Mouse (Mus musculus) C2C12 (cell line): ENCODE data around the gene 1700028K03Rik. TPM values are rescaled to one million over a fixed set of nuclear protein-coding genes. Genes with fewer than 3 reads are reported as not detected.

Experiments used
- H3K27me3 ChIP-seq: one replicate; pipeline ENCODE4 v1.6.1; 2011; ENCODE audit not compliant: control insufficient read depth, insufficient read depth, insufficient read length
- H3K36me3 ChIP-seq: one replicate; pipeline ENCODE4 v1.6.1; 2011; ENCODE audit not compliant: control insufficient read depth, insufficient read depth
- H3K4me3 ChIP-seq: one replicate; pipeline ENCODE4 v1.5.1; 2011; ENCODE audit warnings: mild to moderate bottlenecking, control low read depth; ENCODE audit not compliant: poor library complexity, insufficient read depth, severe bottlenecking
- H3K79me2 ChIP-seq: one replicate; pipeline ENCODE4 v1.6.1; 2011; ENCODE audit not compliant: control insufficient read depth, insufficient read depth
- H3K79me3 ChIP-seq: one replicate; pipeline ENCODE4 v1.6.1; 2011; ENCODE audit warnings: low read depth, control low read depth
- H3ac ChIP-seq: one replicate; pipeline ENCODE3; 2011; ENCODE audit warnings: low read depth; ENCODE audit not compliant: control insufficient read depth, insufficient read length
- CEBPB ChIP-seq: IDR thresholded peaks from one replicate; pipeline ENCODE4 v1.6.1; 2011; ENCODE audit warnings: low read depth, mild to moderate bottlenecking, control low read depth, moderate library complexity
- CTCF ChIP-seq: IDR thresholded peaks from one replicate; pipeline ENCODE4 v1.5.1; 2011; ENCODE audit not compliant: control insufficient read depth, insufficient read depth, insufficient read length
- FOSL1 ChIP-seq: IDR thresholded peaks from one replicate; pipeline ENCODE4 v1.8.0; 2011; ENCODE audit warnings: mild to moderate bottlenecking, low read length; ENCODE audit not compliant: poor library complexity, insufficient read depth, severe bottlenecking
- MAX ChIP-seq: IDR thresholded peaks from one replicate; pipeline ENCODE4 v1.6.1; 2011; ENCODE audit warnings: mild to moderate bottlenecking, control low read depth
- MYOD1 ChIP-seq: IDR thresholded peaks from one replicate; pipeline ENCODE4 v1.6.1; 2011; ENCODE audit warnings: low read depth; ENCODE audit not compliant: control insufficient read depth, insufficient read length
- MYOG ChIP-seq: IDR thresholded peaks from one replicate; pipeline ENCODE4 v1.6.1; 2011; ENCODE audit not compliant: control insufficient read depth, insufficient read length; ENCODE audit errors: extremely low read depth
- USF1 ChIP-seq: IDR thresholded peaks from one replicate; pipeline ENCODE4 v1.6.1; 2011; ENCODE audit warnings: low read depth, mild to moderate bottlenecking, control low read depth, moderate library complexity
- long read RNA-seq, 2 experiments: library from polyadenylated mRNA; unstranded; transcript quantifications; one replicate each; pipeline ENCODE4 v2.0.0; 2019 to 2020
- polyA plus RNA-seq: library from polyadenylated mRNA; unstranded; fragments of >200 nt; fragmentation: generic; extraction: Trizol; gene quantifications from one replicate; pipeline ENCODE4 v1.2.1, GENCODE M21; 2012; ENCODE audit warnings: missing spikeins

Gene 1700028K03Rik
- not detected for polyA plus RNA-seq
- long read RNA-seq, experiment 1, result 0 reads
- long read RNA-seq, experiment 2, result 0 reads

GRCm38 (mm10) chr5:107534581-107534980, at the start of gene 1700028K03Rik:
1700028K03Rik (plus strand) TSS chr5:107534709.
- Histone ChIP-seq H3K79me3 (no peaks in the 10 kb centered on the region), H3K79me2 (no peaks in the 10 kb centered on the region), H3ac (no peak within 1 kb of the TSS), H3K36me3 (no peaks in the 10 kb centered on the region), H3K4me3 (no peak within 1 kb of the TSS), H3K27me3 (peaks cover 10% of the 10 kb centered on the region)
- TF ChIP-seq CTCF, result no peak
- no peak for TF ChIP-seq USF1
- TF ChIP-seq MAX, result no peak
- no peak for TF ChIP-seq MYOD1
- no peak for TF ChIP-seq FOSL1
- TF ChIP-seq CEBPB, result no peak
- TF ChIP-seq MYOG, result no peak

GRCm38 (mm10) chr5:107488996-107489395, 45.5 kb upstream of the 1700028K03Rik start:
- no peaks in the 10 kb centered on the region for H3K36me3 ChIP-seq

GRCm38 (mm10) chr5:107491036-107491435, 43.5 kb upstream of the 1700028K03Rik start:
- Histone ChIP-seq H3ac (no peak overlapping the region), H3K36me3 (no peaks in the 10 kb centered on the region), H3K27me3 (no peaks in the 10 kb centered on the region), H3K79me3 (no peaks in the 10 kb centered on the region), H3K4me3 (no peak overlapping the region), H3K79me2 (no peaks in the 10 kb centered on the region)
- TF ChIP-seq CEBPB, result no peak
- TF ChIP-seq MYOG, result no peak
- TF ChIP-seq MYOD1, result no peak
- no peak for TF ChIP-seq USF1
- no peak for TF ChIP-seq MAX
- no peak for TF ChIP-seq FOSL1
- TF ChIP-seq CTCF, result no peak

More at GRCm38 (mm10) chr5:107488996-107489395, 45.5 kb upstream of the 1700028K03Rik start:
- TF ChIP-seq MYOD1, result no peak
- TF ChIP-seq CEBPB, result no peak
- no peak for TF ChIP-seq FOSL1
- no peak for TF ChIP-seq USF1
- TF ChIP-seq CTCF, result no peak
- no peak for TF ChIP-seq MYOG
- no peak for TF ChIP-seq MAX
- Histone ChIP-seq H3ac (no peak overlapping the region), H3K79me2 (no peaks in the 10 kb centered on the region), H3K4me3 (no peak overlapping the region), H3K27me3 (no peaks in the 10 kb centered on the region), H3K79me3 (no peaks in the 10 kb centered on the region)

GRCm38 (mm10) chr5:107492471-107492870, 42.0 kb upstream of the 1700028K03Rik start:
- Histone ChIP-seq H3ac (no peak overlapping the region), H3K36me3 (no peaks in the 10 kb centered on the region), H3K27me3 (no peaks in the 10 kb centered on the region), H3K4me3 (no peak overlapping the region), H3K79me2 (no peaks in the 10 kb centered on the region), H3K79me3 (no peaks in the 10 kb centered on the region)
- TF ChIP-seq MYOG (no peak), CEBPB (no peak), USF1 (no peak), CTCF (no peak), MAX (no peak), FOSL1 (no peak), MYOD1 (no peak)

GRCm38 (mm10) chr5:107494759-107495158, 39.8 kb upstream of the 1700028K03Rik start:
- no peaks in the 10 kb centered on the region for H3K79me2 ChIP-seq
- H3K27me3 ChIP-seq, result no peaks in the 10 kb centered on the region
- H3K36me3 ChIP-seq, result no peaks in the 10 kb centered on the region
- H3ac ChIP-seq, result no peak overlapping the region
- no peak for TF ChIP-seq MYOG
- no peak for TF ChIP-seq FOSL1
- no peak for TF ChIP-seq MYOD1
- TF ChIP-seq CEBPB, result no peak
- TF ChIP-seq CTCF, result no peak
- no peak for TF ChIP-seq USF1
- TF ChIP-seq MAX, result no peak
- H3K79me3 ChIP-seq, result no peaks in the 10 kb centered on the region
- H3K4me3 ChIP-seq, result no peak overlapping the region

GRCm38 (mm10) chr5:107496047-107496446, 38.5 kb upstream of the 1700028K03Rik start:
- no peak overlapping the region for H3ac ChIP-seq
- no peaks in the 10 kb centered on the region for H3K79me2 ChIP-seq
- H3K79me3 ChIP-seq, result no peaks in the 10 kb centered on the region
- no peaks in the 10 kb centered on the region for H3K36me3 ChIP-seq
- H3K4me3 ChIP-seq, result no peak overlapping the region
- TF ChIP-seq MAX (no peak), CTCF (no peak), USF1 (no peak), CEBPB (no peak), MYOD1 (no peak), FOSL1 (no peak), MYOG (no peak)
- H3K27me3 ChIP-seq, result no peaks in the 10 kb centered on the region
